Mouse (Mus musculus): ENCODE measurements around the gene Rnf212b. TPM values are rescaled to one million over a fixed set of nuclear protein-coding genes. Genes with fewer than 3 reads are reported as not detected.

The Rnf212b gene
- polyA plus RNA-seq, 1 experiment from 2014 or later = not detected

DNA sequence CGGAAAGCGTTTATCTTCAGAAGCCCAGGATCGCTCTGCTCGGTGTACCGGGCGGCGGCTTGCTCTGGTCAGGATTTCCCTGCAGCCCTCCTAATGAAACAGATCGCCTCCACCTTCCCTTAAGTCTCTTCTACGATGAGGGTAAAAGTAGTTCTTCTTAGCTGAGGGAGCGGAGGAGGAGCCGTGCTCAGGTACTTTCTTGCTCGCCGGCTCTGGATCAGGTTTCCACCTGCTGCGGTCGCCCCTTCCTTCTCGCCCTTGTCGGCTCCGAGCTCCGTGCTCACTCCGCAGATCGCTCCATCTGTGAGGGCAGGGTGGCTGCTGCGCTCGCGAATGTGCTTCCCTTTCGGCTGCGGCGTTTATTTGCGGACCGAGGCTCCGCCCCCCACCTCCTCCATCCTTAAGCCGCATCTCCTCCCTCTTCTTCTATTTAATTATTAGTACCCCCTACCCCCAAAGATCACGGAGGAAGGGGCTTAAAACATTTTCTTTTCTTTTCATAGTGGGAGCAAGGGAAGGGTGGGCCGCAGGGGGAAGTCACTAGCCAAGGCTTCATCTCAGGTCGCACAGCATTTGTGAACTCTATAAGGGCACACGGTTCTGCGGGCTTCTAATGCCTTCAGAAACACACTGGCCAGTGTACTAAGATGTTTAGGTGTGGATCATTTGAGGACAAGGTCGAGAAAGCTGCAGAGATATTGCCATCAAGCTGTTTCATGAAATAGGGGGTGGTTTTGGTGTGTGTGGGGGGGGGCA lies 32.2 kb upstream of the Rnf212b start, which contains the start of gene Slc7a8:
Gene Slc7a8, minus strand, starts transcription at position 337 of the 756 bp plus-strand sequence.
- Histone ChIP-seq H3K27me3 (replicated peaks) (peaks cover 64% of the 10 kb centered on the region), H3K36me3 (no peaks in the 10 kb centered on the region), H3K27ac (no peak within 1 kb of the TSS), H3K4me1 (peaks cover 12% of the 10 kb centered on the region), H3K9ac (peak within 1 kb of the TSS; percentile 27; the same call in 1 of the 2 replicates), H3K4me2 (peak within 1 kb of the TSS; percentile 72), H3K9me3 (replicated peaks) (no peaks in the 10 kb centered on the region), H3K4me3 (peak within 1 kb of the TSS; percentile 55)
- 3% methylated on average over 37 of the region's 37 CpGs for WGBS (ENCODE audit: insufficient replicate concordance)
- ATAC-seq = no peak

DNA sequence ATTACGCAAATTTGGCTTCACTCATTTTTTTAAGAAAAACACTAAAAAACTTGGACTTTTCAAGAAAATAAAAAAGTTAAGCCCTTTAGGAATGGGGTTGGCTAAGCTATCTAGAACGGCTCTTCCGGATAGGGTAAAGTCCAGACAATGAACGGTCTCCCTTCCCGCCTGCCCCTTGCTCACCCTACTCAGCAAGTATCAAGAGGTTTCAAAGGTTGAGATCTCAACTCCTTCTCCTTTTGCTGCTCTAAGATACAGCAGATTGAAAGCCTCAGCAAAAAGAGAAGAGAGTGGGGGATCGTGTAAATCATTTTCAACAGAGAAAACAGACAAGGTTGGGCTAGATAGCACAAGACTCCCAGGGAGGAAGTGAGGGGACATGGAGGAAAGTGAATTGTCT lies 31.0 kb upstream of the Rnf212b start:
- no peak overlapping the region for H3K27ac ChIP-seq

DNA sequence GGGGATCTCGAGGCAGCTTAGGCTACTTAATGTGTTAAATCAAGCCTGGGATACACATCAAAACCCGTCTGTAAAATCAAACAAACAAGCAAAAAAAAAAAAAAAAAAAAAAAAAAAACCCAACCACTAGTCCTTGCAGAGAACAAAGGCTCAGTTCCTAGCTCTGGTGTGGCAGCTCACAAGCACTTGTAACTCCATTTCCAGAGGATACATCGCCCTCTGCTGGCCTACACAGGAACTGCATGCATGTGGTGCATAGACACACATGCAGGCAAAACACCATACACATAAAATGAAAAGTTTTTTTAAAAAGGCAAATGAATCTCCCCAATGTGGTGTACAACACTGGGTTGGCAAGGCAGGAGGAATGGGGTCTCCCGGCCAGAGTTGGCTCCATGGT lies 28.0 kb upstream of the Rnf212b start:
- ATAC-seq = no peak
- no peak overlapping the region for H3K9ac ChIP-seq
- H3K36me3 ChIP-seq = no peaks in the 10 kb centered on the region
- peaks cover 37% of the 10 kb centered on the region for H3K27me3 ChIP-seq (replicated peaks)
- no peak overlapping the region for H3K4me3 ChIP-seq
- H3K4me1 ChIP-seq = peaks cover 22% of the 10 kb centered on the region
- WGBS (ENCODE audit: insufficient replicate concordance) = 50% methylated on average over 4 of the region's 4 CpGs
- no peak overlapping the region for H3K4me2 ChIP-seq
- H3K9me3 ChIP-seq (replicated peaks) = no peaks in the 10 kb centered on the region
- no peak overlapping the region for H3K27ac ChIP-seq

More for the DNA sequence above, 31.0 kb upstream of the Rnf212b start:
- no peak for ATAC-seq
- Histone ChIP-seq H3K4me2 (no peak overlapping the region), H3K9ac (no peak overlapping the region), H3K9me3 (replicated peaks) (no peaks in the 10 kb centered on the region), H3K27me3 (replicated peaks) (peaks cover 62% of the 10 kb centered on the region), H3K4me3 (no peak overlapping the region), H3K4me1 (peaks cover 20% of the 10 kb centered on the region), H3K36me3 (no peaks in the 10 kb centered on the region)
- WGBS (ENCODE audit: insufficient replicate concordance) = 62% methylated on average over 6 of the region's 6 CpGs

DNA sequence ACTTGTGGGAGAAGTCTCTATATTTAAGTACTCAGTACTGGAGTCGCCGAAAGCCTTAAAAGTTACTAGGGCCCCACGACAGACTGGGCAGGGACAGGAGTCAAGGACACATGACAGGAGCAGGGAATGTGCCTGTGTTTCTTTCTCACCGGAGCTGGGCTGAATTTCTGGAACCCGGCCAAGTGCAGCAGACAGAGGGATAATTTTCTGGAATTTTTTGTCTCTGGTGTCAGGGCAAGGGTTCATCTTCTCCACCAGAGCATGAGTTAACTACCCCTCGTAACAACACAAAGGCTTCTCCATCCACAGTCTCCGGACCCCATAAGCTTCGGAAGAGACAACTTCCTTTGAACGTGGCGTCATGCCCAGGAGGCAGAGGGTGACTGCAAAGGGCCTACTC lies 27.5 kb upstream of the Rnf212b start:
- Histone ChIP-seq H3K9me3 (replicated peaks) (no peaks in the 10 kb centered on the region), H3K36me3 (no peaks in the 10 kb centered on the region), H3K4me1 (peaks cover 17% of the 10 kb centered on the region; the same call in 1 of the 2 replicates)

DNA sequence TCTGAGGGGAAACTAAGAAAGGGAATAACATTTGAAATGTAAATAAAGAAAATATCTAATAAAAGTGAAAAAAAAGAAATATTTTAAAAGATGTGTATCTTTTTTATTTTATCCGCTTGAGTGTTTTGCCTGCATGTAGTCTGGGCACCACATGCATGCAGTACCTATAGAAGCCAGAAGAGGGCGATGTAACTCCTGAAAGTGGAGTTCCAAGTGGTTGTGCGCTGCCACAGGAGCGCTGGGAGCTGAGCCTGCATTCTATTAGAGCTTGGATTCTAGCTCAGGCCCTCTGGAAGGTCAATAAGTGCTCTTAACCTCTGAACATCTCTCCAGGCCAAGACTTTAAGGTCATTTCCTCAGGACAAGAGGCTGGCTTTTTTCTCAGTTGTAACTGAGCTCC lies 26.7 kb upstream of the Rnf212b start:
- H3K27me3 ChIP-seq (replicated peaks) = peaks cover 23% of the 10 kb centered on the region
- no peak overlapping the region for H3K4me2 ChIP-seq
- no peak for ATAC-seq
- H3K9ac ChIP-seq = no peak overlapping the region
- H3K27ac ChIP-seq = no peak overlapping the region
- 55% methylated on average over 4 of the region's 4 CpGs for WGBS (ENCODE audit: insufficient replicate concordance)
- H3K36me3 ChIP-seq = no peaks in the 10 kb centered on the region
- H3K9me3 ChIP-seq (replicated peaks) = no peaks in the 10 kb centered on the region
- H3K4me3 ChIP-seq = no peak overlapping the region
- H3K4me1 ChIP-seq = peaks cover 13% of the 10 kb centered on the region; the same call in 1 of the 2 replicates

More for the DNA sequence above, 27.5 kb upstream of the Rnf212b start:
- Histone ChIP-seq H3K27ac (no peak overlapping the region), H3K4me2 (no peak overlapping the region), H3K9ac (no peak overlapping the region), H3K27me3 (replicated peaks) (peaks cover 31% of the 10 kb centered on the region), H3K4me3 (no peak overlapping the region)
- 72% methylated on average over 10 of the region's 10 CpGs for whole genome bisulfite sequencing (ENCODE audit: insufficient replicate concordance)
- ATAC-seq = no peak

DNA sequence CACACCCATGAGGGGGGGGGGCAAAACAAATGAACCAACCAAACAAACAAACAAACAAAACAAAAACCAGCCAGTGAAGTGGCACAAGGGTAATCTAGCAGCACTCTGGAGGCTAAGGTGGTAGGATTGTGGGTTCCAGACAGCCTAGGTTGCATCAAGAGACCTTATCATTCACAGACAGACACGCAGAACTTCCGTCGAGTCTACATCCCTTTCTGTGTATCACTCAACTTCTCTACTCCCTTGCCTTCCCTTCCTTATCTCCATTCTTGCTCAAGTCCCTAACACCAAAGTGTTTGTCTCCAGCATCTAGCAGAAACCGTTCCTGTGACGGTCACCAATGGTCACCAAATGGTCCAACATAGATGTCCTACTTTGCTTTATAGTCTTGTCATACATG lies 25.7 kb upstream of the Rnf212b start:
- H3K9me3 ChIP-seq (replicated peaks) = no peaks in the 10 kb centered on the region
- H3K27me3 ChIP-seq (replicated peaks) = peaks cover 13% of the 10 kb centered on the region
- no peak overlapping the region for H3K4me3 ChIP-seq
- WGBS (ENCODE audit: insufficient replicate concordance) = 22% methylated on average over 5 of the region's 5 CpGs
- ATAC-seq = peak; percentile 70
- no peak overlapping the region for H3K4me2 ChIP-seq
- H3K4me1 ChIP-seq = peaks cover 13% of the 10 kb centered on the region; the same call in 1 of the 2 replicates
- no peaks in the 10 kb centered on the region for H3K36me3 ChIP-seq
- H3K9ac ChIP-seq = no peak overlapping the region
- H3K27ac ChIP-seq = no peak overlapping the region

DNA sequence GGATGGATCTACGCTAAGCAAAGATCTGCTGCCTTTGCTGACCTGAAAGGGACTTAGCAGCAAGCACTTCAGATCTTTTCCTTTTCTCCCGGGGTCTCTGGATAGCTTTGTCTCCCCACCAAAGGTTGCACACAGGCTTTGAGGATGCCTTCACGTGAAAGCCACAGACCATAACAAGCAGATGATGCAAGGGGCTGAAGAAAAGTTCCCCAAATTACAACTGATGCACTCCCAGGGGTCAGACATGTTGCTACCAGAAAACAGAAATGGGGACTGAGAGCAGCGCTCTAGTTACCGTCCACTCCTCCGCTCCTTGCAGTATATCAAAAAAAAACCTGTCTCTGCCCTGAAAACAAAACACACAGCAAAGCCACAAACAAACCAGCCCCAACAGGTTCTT lies 21.8 kb upstream of the Rnf212b start:
- Histone ChIP-seq H3K9ac (no peak overlapping the region), H3K4me3 (no peak overlapping the region), H3K27ac (no peak overlapping the region), H3K9me3 (replicated peaks) (no peaks in the 10 kb centered on the region), H3K4me2 (no peak overlapping the region), H3K4me1 (peaks cover 24% of the 10 kb centered on the region; the same call in 1 of the 2 replicates), H3K27me3 (replicated peaks) (no peaks in the 10 kb centered on the region), H3K36me3 (no peaks in the 10 kb centered on the region)
- no peak for ATAC-seq
- WGBS (ENCODE audit: insufficient replicate concordance) = 63% methylated on average over 6 of the region's 6 CpGs

DNA sequence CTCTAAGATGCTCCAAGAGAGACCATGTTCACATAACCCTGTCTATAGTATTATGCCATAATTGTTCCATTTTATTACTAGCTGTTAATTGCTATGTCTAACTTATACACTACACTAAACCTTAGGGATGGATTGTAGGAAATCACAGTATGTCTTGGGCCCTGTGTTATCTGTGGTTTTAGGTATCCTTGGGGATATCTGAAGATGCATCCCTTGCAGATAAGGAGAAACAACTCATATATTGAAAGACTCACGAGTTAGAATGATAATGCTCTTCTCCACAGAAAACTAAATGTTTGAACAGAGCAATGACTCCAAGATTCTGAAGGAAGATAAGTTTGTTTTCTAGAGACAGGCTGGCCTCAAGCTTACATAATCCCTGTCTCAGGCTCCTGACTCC lies 20.6 kb upstream of the Rnf212b start:
- WGBS (ENCODE audit: insufficient replicate concordance) = 18% methylated on average over 1 of the region's 1 CpGs
- no peak for ATAC-seq
- no peak overlapping the region for H3K4me3 ChIP-seq

DNA sequence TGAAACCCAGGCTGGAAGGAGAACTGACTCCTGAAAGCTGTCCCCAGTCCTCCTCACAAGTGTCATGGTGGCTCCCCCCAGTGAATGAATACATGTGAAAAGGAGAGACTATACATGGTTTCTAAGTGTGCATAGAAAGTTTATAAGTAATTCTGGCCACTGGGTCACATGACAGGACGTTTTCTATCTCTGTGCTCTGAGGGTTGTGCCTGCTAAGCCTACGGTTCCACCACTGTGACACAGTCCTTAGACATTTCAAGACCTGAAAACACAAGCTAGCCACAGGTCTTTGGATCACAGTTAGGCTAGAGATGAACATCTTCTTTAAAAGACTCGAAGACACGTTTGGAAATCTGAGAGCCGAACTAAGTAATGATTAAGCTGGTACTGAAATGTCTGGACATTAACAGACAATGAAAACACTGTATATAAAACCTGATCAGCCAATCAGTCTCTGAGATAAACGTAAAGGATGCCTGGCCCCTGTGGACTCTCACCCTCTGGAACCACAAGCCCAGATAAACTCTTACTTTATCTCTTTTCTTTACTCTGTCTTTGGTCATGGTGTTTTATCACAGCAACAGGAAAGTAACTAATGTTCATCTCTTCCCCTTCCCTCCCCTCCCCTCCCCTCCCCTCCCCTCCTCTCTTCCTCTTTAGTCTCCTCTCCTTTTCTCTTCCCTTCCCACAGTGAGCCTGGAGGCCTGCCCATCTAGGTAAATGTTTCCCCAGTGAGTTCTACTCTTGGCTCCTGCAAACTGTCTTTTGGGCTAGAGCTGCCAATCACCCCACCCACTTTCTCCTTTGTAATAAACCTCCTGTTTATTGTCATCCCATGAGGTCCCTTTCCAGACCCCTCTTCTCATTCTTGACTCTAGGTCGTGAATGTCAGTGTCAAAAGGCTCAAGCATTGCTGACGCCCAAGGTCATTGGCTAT lies 19.8 kb upstream of the Rnf212b start:
- no peaks in the 10 kb centered on the region for H3K27me3 ChIP-seq (replicated peaks)
- no peak for ATAC-seq
- 50% methylated on average over 8 of the region's 8 CpGs for WGBS (ENCODE audit: insufficient replicate concordance)

More for the DNA sequence above, 20.6 kb upstream of the Rnf212b start:
- H3K4me1 ChIP-seq = peaks cover 13% of the 10 kb centered on the region; the same call in 1 of the 2 replicates
- H3K27ac ChIP-seq = no peak overlapping the region
- H3K4me2 ChIP-seq = no peak overlapping the region
- no peaks in the 10 kb centered on the region for H3K9me3 ChIP-seq (replicated peaks)
- H3K27me3 ChIP-seq (replicated peaks) = no peaks in the 10 kb centered on the region
- no peak overlapping the region for H3K9ac ChIP-seq
- no peaks in the 10 kb centered on the region for H3K36me3 ChIP-seq

DNA sequence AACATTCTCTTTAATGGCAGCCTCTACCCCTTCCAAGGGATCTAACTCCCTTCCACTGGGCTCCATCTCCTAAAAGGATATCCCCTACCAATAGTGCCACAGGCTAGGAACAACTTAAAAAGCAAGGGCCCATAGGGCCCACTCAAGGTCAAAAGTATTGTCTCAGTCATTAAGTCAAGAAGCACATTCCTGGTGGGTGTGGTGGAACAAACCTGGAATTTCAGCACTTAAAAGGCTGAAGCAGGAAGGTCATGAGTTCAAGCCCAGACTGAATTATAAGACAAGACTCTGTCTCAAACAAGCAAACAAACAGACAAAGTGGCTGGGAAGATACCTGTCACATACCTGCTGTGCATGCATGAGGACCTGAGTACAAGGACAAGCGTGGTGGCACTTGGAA lies 18.0 kb upstream of the Rnf212b start:
- ATAC-seq = no peak
- Histone ChIP-seq H3K4me3 (no peak overlapping the region), H3K4me2 (no peak overlapping the region), H3K9me3 (replicated peaks) (no peaks in the 10 kb centered on the region), H3K9ac (no peak overlapping the region), H3K27me3 (replicated peaks) (0 out of 2 replicates have a peak, but pooled peaks cover 3% of the 10 kb centered on the region), H3K27ac (no peak overlapping the region), H3K4me1 (peaks cover 11% of the 10 kb centered on the region; the same call in 1 of the 2 replicates), H3K36me3 (no peaks in the 10 kb centered on the region)
- WGBS (ENCODE audit: insufficient replicate concordance) = 58% methylated on average over 1 of the region's 1 CpGs

More for the DNA sequence above, 19.8 kb upstream of the Rnf212b start:
- no peak overlapping the region for H3K4me2 ChIP-seq
- no peaks in the 10 kb centered on the region for H3K9me3 ChIP-seq (replicated peaks)
- H3K27ac ChIP-seq = no peak overlapping the region
- no peak overlapping the region for H3K4me3 ChIP-seq
- no peaks in the 10 kb centered on the region for H3K36me3 ChIP-seq
- peaks cover 11% of the 10 kb centered on the region; the same call in 1 of the 2 replicates for H3K4me1 ChIP-seq
- no peak overlapping the region for H3K9ac ChIP-seq

DNA sequence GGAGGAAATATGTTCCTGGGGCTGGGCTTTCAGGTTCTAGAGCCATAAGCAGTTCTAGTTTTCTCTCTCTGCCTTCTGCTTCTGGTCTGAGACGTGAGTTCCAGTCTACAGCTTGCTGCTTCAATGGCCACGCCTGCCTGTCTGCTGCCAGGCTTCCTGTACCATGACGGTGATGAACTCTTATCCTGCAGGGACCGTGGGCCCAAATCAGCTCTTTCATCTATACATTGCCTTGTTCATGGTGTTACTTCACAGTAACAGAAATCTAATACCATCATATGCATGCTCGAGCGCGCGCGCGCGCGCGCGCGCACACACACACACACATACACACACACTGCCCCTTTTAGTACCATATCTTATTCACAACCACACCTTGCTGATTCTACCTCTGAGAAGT lies 17.2 kb upstream of the Rnf212b start:
- no peak overlapping the region for H3K9ac ChIP-seq
- WGBS (ENCODE audit: insufficient replicate concordance) = 82% methylated on average over 15 of the region's 15 CpGs
- 0 out of 2 replicates have a peak, but pooled peaks cover 3% of the 10 kb centered on the region for H3K27me3 ChIP-seq (replicated peaks)
- no peak overlapping the region for H3K27ac ChIP-seq
- H3K4me3 ChIP-seq = no peak overlapping the region
- no peak overlapping the region for H3K4me2 ChIP-seq
- peaks cover 11% of the 10 kb centered on the region; the same call in 1 of the 2 replicates for H3K4me1 ChIP-seq
- no peak for ATAC-seq
- no peaks in the 10 kb centered on the region for H3K9me3 ChIP-seq (replicated peaks)
- H3K36me3 ChIP-seq = no peaks in the 10 kb centered on the region
